Mouse (Mus musculus): ENCODE results near the gene Ift57.

DNA sequence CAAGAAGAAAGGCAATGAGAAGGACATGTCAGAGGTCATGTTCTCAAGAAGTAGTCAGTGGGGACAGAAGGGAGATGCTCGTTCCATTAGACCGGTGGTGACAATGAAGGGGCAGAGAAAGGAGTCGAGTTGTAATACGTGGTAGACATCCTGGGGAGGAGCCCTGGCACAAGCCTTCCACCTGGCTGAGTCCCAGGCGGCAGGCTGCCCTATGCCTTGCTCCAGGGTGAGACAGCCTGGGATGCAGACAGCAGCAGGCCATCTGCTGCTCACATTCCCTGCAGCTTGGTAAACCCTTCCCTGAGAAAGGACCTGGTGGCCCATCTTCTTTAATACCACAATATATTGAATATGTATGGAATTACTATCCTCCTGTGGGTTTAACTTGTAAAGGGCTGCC is 22.6 kb downstream of the Ift57 start:
- TF ChIP-seq CTCF (conservative IDR thresholded peaks at IDR 0.05; ENCODE audit: low read length) (no peak), NANOG (IDR thresholded peaks at IDR 0.05; ENCODE audit: borderline replicate concordance, low read length) (no peak), POU5F1 (IDR thresholded peaks at IDR 0.05; ENCODE audit: borderline replicate concordance, low read length) (no peak)

Measured in E14TG2a.4 (cell line).